12 mouse cellular contexts compared by ENCODE assay signal in genomic region chr13:24147006-24147405, GRCm38 (mm10).
"Had no signal": no experiment of that assay in that cellular context is flagged by ENCODE, and none has a peak within 500 bp of the region (broad histone marks: within the 10 kb centered on the region; RNA-seq: fewer than 3 reads in every experiment).

No protein-coding gene starts in this region.

- DNase-seq: gastrocnemius, postnatal 14 days; gastrocnemius, postnatal 36 days; heart, adult 2 months; heart, postnatal 14 days; heart, postnatal 36 days; kidney, adult 11 months; kidney, adult 2 months; kidney, adult 9 months; kidney, postnatal 14 days; kidney, postnatal 36 days; layer of hippocampus, postnatal 36 days; left cerebral cortex, postnatal 4 days had no signal
